In genomic region chr5:100674711-100675376, GRCm38 (mm10) we compare ENCODE assay signal across 8 mouse cellular contexts. TPM values are rescaled to one million over a fixed set of nuclear protein-coding genes. Genes with fewer than 3 reads are reported as not detected.
DNase-seq lines count a peak whose midpoint lies in the region; ATAC-seq and TF ChIP-seq lines count a peak whose summit lies in the region.

TSS of gene Coq2 (minus strand) at chr5:100675140.

- peak; percentile 63 to 99 (median 96) for TF ChIP-seq CTCF in MEL (IDR thresholded peaks at IDR 0.05 in 2 of 3, conservative IDR thresholded peaks at IDR 0.05 in 1 of 3; ENCODE audit: control insufficient read depth in 1 of 3, insufficient read depth in 1 of 3, low read depth in 2 of 3, low read length in 3 of 3, poor library complexity in 1 of 3, severe bottlenecking in 1 of 3)
- TF ChIP-seq CTCF in forebrain, postnatal 0 days (IDR thresholded peaks at IDR 0.05; ENCODE audit: low read depth): peak; percentile 72

- H3K27me3 ChIP-seq in MEL (ENCODE audit: control insufficient read depth in 1 of 2, insufficient read depth in 2 of 2, low read length in 2 of 2): no peaks in the 10 kb centered on the region
- no peaks in the 10 kb centered on the region for H3K27me3 ChIP-seq in forebrain, postnatal 0 days (ENCODE audit: insufficient read depth, low read length)
- H3K27me3 ChIP-seq in lung, embryonic 16.5 days (ENCODE audit: control insufficient read depth, insufficient read depth, low read depth, low read length): no peaks in the 10 kb centered on the region

- H3K79me2 ChIP-seq in MEL (ENCODE audit: control insufficient read depth, insufficient read depth, low read length, poor library complexity): peaks cover 11% of the 10 kb centered on the region

- H3K4me1 ChIP-seq in MEL (ENCODE audit: control insufficient read depth in 1 of 2, insufficient read depth in 2 of 2, low read length in 2 of 2): no peaks in the 10 kb centered on the region
- peaks cover 10% of the 10 kb centered on the region; the same call in 1 of the 2 replicates for H3K4me1 ChIP-seq in forebrain, postnatal 0 days (ENCODE audit: insufficient read depth)
- H3K4me1 ChIP-seq in lung, embryonic 16.5 days (replicated peaks; ENCODE audit: control insufficient read depth, insufficient read depth, low read length): peaks cover 16% of the 10 kb centered on the region

- no peak for TF ChIP-seq POLR2A in MEL (IDR thresholded peaks at IDR 0.05; ENCODE audit: control insufficient read depth in 1 of 2, insufficient read depth in 1 of 2, low read depth in 1 of 2, low read length in 2 of 2, poor library complexity in 1 of 2)

- H3K9ac ChIP-seq in MEL (ENCODE audit: control insufficient read depth, low read depth, low read length, poor library complexity, severe bottlenecking): peak within 1 kb of the TSS; percentile 88
- H3K9ac ChIP-seq in forebrain, postnatal 0 days: peak within 1 kb of the TSS; percentile 85
- H3K9ac ChIP-seq in lung, embryonic 16.5 days (ENCODE audit: low read length): peak within 1 kb of the TSS; percentile 87

- H3K27ac ChIP-seq in MEL (ENCODE audit: control insufficient read depth, low read depth, low read length): peak within 1 kb of the TSS; percentile 51
- peak within 1 kb of the TSS; percentile 50 for H3K27ac ChIP-seq in forebrain, postnatal 0 days (ENCODE audit: low read depth, low read length)
- peak within 1 kb of the TSS; percentile 57 for H3K27ac ChIP-seq in lung, embryonic 16.5 days (ENCODE audit: low read length)

- ATAC-seq in forebrain, postnatal 0 days: no peak
- ATAC-seq in lung, embryonic 16.5 days (ENCODE audit: low read depth): peak; percentile 69

- peak; percentile 95 for DNase-seq in MEL (ENCODE audit: low read depth, low spot score)
- peak; percentile 83 to 85 for DNase-seq in cerebellum, adult 18-20 months
- DNase-seq in forebrain, postnatal 0 days: peak; percentile 63
- DNase-seq in heart, postnatal 4 days: peak; percentile 83
- DNase-seq in layer of hippocampus, adult 8-10 months (ENCODE audit: low spot score in 2 of 2): peak; percentile 50 to 66
- DNase-seq in ovary, postnatal 10 days (ENCODE audit: low spot score): peak; percentile 21
- peak; percentile 71 to 80 for DNase-seq in thymus, postnatal 10 days (ENCODE audit: low spot score in 2 of 2)

- peak; percentile 92 for TF ChIP-seq RAD21 in MEL (IDR thresholded peaks at IDR 0.05; ENCODE audit: low read depth, low read length)

- H3K4me2 ChIP-seq in forebrain, postnatal 0 days (ENCODE audit: low read depth): peak within 1 kb of the TSS; percentile 81
- H3K4me2 ChIP-seq in lung, embryonic 16.5 days (ENCODE audit: low read depth, low read length): peak within 1 kb of the TSS; percentile 84

- H3K36me3 ChIP-seq in MEL (ENCODE audit: control insufficient read depth in 1 of 2, insufficient read depth in 2 of 2, low read length in 2 of 2): peaks cover 0 to 6% of the 10 kb centered on the region in 2 experiments; a peak in 2 of 4 replicates
- no peaks in the 10 kb centered on the region for H3K36me3 ChIP-seq in forebrain, postnatal 0 days (ENCODE audit: insufficient read depth)
- H3K36me3 ChIP-seq in lung, embryonic 16.5 days (ENCODE audit: control insufficient read depth, insufficient read depth, low read length): no peaks in the 10 kb centered on the region

- H3K4me3 ChIP-seq in MEL (ENCODE audit: control insufficient read depth in 1 of 2, insufficient read depth in 1 of 2, low read depth in 2 of 2, low read length in 2 of 2): peak within 1 kb of the TSS; percentile 82 to 94
- peak within 1 kb of the TSS; percentile 80 for H3K4me3 ChIP-seq in forebrain, postnatal 0 days (ENCODE audit: low read depth, low read length)
- H3K4me3 ChIP-seq in lung, embryonic 16.5 days (ENCODE audit: low read length): peak within 1 kb of the TSS; percentile 81

- TF ChIP-seq EP300 in MEL (IDR thresholded peaks at IDR 0.05; ENCODE audit: low read depth in 1 of 2, low read length in 2 of 2): peak in 1 of 2 experiments; percentile 29; a peak in 1 of 4 replicates

- WGBS in forebrain, postnatal 0 days: 8% methylated on average over 17 of the region's 17 CpGs
- 8% methylated on average over 17 of the region's 17 CpGs for WGBS in lung, embryonic 16.5 days

- H3K9me3 ChIP-seq in MEL (replicated peaks; ENCODE audit: insufficient read depth, low read length): no peaks in the 10 kb centered on the region
- H3K9me3 ChIP-seq in forebrain, postnatal 0 days (ENCODE audit: low read length): no peaks in the 10 kb centered on the region
- no peaks in the 10 kb centered on the region for H3K9me3 ChIP-seq in lung, embryonic 16.5 days (ENCODE audit: control insufficient read depth, low read length)

TF ChIP-seq in MEL, 35 proteins besides CTCF, POLR2A, EP300 and RAD21:
- TF ChIP-seq CHD2 (IDR thresholded peaks at IDR 0.05; ENCODE audit: low read length) (no peak), BHLHE40 (IDR thresholded peaks at IDR 0.05; ENCODE audit: borderline replicate concordance, low read depth, low read length) (0 out of 2 replicates have a peak, but pooled peaks have one; percentile 35), MYB (IDR thresholded peaks at IDR 0.05; ENCODE audit: low read depth, low read length) (no peak), SIN3A (IDR thresholded peaks at IDR 0.05; ENCODE audit: low read length) (peak; percentile 65; the same call in 1 of the 2 replicates), SMC3 (IDR thresholded peaks at IDR 0.05; ENCODE audit: low read depth, low read length) (peak; percentile 91), HCFC1 (IDR thresholded peaks at IDR 0.05; ENCODE audit: low read depth, low read length) (peak; percentile 62), NRF1 (IDR thresholded peaks at IDR 0.05; ENCODE audit: insufficient read depth, low read depth, low read length, poor library complexity, severe bottlenecking) (0 out of 2 replicates have a peak, but pooled peaks have one; percentile 40), RCOR1 (IDR thresholded peaks at IDR 0.05; ENCODE audit: low read depth, low read length) (peak; percentile 37; the same call in 1 of the 2 replicates), MAX (IDR thresholded peaks at IDR 0.05; ENCODE audit: low read length) (peak; percentile 74), GATA1 (IDR thresholded peaks at IDR 0.05; ENCODE audit: low read depth, low read length) (no peak), ELF1 (IDR thresholded peaks at IDR 0.05; ENCODE audit: low read depth, low read length) (peak; percentile 53), MAZ (IDR thresholded peaks at IDR 0.05; ENCODE audit: low read depth, low read length) (0 out of 2 replicates have a peak, but pooled peaks have one; percentile 26), MXI1 (IDR thresholded peaks at IDR 0.05; ENCODE audit: low read depth, low read length) (peak; percentile 84), POLR2AphosphoS2 (IDR thresholded peaks at IDR 0.05; ENCODE audit: low read length) (no peak), USF2 (IDR thresholded peaks at IDR 0.05; ENCODE audit: borderline replicate concordance in 1 of 2, insufficient read depth in 1 of 2, low read depth in 1 of 2, low read length in 2 of 2) (no peak), USF1 (IDR thresholded peaks at IDR 0.05; ENCODE audit: low read depth, low read length) (no peak), GABPA (IDR thresholded peaks at IDR 0.05; ENCODE audit: low read depth, low read length) (0 out of 2 replicates have a peak, but pooled peaks have one; percentile 24), POLR2AphosphoS5 (IDR thresholded peaks at IDR 0.05; ENCODE audit: borderline replicate concordance, low read depth, low read length) (no peak), MAFK (IDR thresholded peaks at IDR 0.05; ENCODE audit: borderline replicate concordance, low read depth, low read length) (no peak), ZC3H11A (IDR thresholded peaks at IDR 0.05; ENCODE audit: low read depth, low read length) (peak; percentile 89), TCF12 (IDR thresholded peaks at IDR 0.05; ENCODE audit: low read depth, low read length) (0 out of 2 replicates have a peak, but pooled peaks have one; percentile 34), KAT2A (conservative IDR thresholded peaks at IDR 0.05; ENCODE audit: low read depth, low read length) (peak; percentile 29; the same call in 1 of the 2 replicates), ETS1 (IDR thresholded peaks at IDR 0.05; ENCODE audit: low read depth, low read length) (peak; percentile 50; the same call in 1 of the 2 replicates), JUND (IDR thresholded peaks at IDR 0.05; ENCODE audit: low read depth, low read length) (no peak), CHD1 (IDR thresholded peaks at IDR 0.05; ENCODE audit: low read depth, low read length) (no peak), MEF2A (IDR thresholded peaks at IDR 0.05; ENCODE audit: extremely low read depth, insufficient replicate concordance, low read depth, low read length, poor library complexity, severe bottlenecking) (no peak), MYC (IDR thresholded peaks at IDR 0.05; ENCODE audit: low read depth, low read length) (peak; percentile 68; the same call in 1 of the 2 replicates), E2F4 (IDR thresholded peaks at IDR 0.05; ENCODE audit: borderline replicate concordance, low read depth, low read length) (no peak), TAL1 (IDR thresholded peaks at IDR 0.05; ENCODE audit: low read length) (no peak; the same call in 1 of the 2 replicates), ZMIZ1 (IDR thresholded peaks at IDR 0.05; ENCODE audit: low read depth, low read length) (no peak), NELFE (IDR thresholded peaks at IDR 0.05; ENCODE audit: low read depth, low read length) (0 out of 2 replicates have a peak, but pooled peaks have one; percentile 31), ZKSCAN1 (IDR thresholded peaks at IDR 0.05; ENCODE audit: low read depth, low read length) (no peak), UBTF (IDR thresholded peaks at IDR 0.05; ENCODE audit: borderline replicate concordance, insufficient read depth, low read depth, low read length) (no peak), ZNF384 (IDR thresholded peaks at IDR 0.05; ENCODE audit: low read depth, low read length) (peak; percentile 45), TBP (IDR thresholded peaks at IDR 0.05; ENCODE audit: low read depth, low read length) (peak; percentile 65; the same call in 1 of the 2 replicates)

RNA-seq across cellular contexts. Expression of gene Coq2, which starts in this region (rescaled TPM):
- 30.9 and 35.4 TPM in 2 replicates for total RNA-seq in MEL (2012; rRNA removed)
- polyA plus RNA-seq in MEL (2012; ENCODE audit: insufficient read depth in 1 of 2, insufficient read length in 2 of 2, low read depth in 1 of 2, low replicate concordance in 2 of 2, missing spikeins in 1 of 2): 10 to 100 TPM in 1 of 2 experiments, not detected in 1; 56.1 TPM
- total RNA-seq in forebrain, postnatal 0 days (2014; rRNA removed): 77.0 and 81.3 TPM in 2 replicates
- 65.1 TPM in 2 replicates for polyA plus RNA-seq in forebrain, postnatal 0 days (2015; fragmentation: Nextera tagmentation; extraction: Ambion mirVana)
- 10 to 100 TPM; 62.4 to 63.6 TPM for total RNA-seq in heart, postnatal 4 days (2021)
- total RNA-seq in layer of hippocampus, adult 8-10 months (2022): 10 to 100 TPM; 77.6 to 88.5 (median 82.3) TPM
- polyA plus RNA-seq in lung, embryonic 16.5 days (2015; fragmentation: Nextera tagmentation; extraction: Ambion mirVana): 44.1 and 47.2 TPM in 2 replicates

Comparison
In these comparisons a context has a peak if more than half of its experiments do, and no peak if none do; other contexts are left out.
1. DNase-seq: peak in every context shown above with its lines; median percentile 95 in MEL; 84 in cerebellum, adult 18-20 months; 83 in heart, postnatal 4 days; 76 in thymus, postnatal 10 days; 63 in forebrain, postnatal 0 days; 58 in layer of hippocampus, adult 8-10 months; 21 in ovary, postnatal 10 days.